Mouse (Mus musculus): ENCODE measurements at regions not wholly inside any gene's neighbourhood (a gene's known extent, or its start where the extent isn't known, plus 50 kb on each side); places are given as distances from the start of the nearest gene placed in this dataset.

DNA sequence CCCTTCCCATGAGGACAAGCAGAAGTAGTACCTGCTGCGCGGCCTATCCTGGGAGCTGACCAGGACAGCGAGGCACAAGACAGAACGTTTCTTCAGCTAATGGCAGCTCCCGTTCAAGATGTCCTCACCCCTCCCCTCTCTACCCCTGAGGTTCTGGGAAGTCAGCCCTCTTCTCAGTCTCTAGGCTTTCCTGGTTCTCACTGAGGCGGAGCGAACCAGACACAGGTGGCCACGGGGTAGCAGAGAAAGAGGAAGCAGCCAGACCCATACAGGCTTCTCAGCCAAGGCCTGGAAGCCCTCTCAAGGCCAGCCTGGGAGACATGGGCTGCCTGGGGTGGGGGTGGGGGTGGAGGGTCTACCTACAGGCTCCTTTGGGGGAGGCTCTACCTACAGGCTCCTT, 78.5 kb upstream of the Sertad2 start:
- Histone ChIP-seq H3K27ac (replicated peaks) (no peak overlapping the region), H3K4me2 (no peak overlapping the region)

DNA sequence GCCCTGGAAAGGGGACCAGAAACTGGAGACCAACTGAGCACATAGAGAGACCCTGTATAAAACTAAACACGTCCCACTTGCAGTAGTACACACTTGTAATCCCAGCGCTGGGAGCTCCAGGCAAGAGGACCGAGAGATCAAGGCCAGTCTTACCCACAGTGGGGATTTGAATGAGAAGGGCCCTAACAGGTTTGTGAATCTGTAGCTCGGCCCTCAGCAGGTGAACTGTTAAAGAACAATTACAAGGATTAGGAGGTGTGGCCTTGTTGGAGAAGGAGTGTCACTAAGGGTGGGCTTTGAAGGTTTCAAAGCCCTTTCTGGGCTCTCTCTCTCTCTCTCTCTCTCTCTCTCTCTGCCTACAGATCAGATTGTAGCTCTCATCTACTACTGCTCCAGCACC, 76.5 kb upstream of the Sertad2 start:
- no peak for ATAC-seq (ENCODE audit: low FRiP score, low read depth)
- no peaks in the 10 kb centered on the region for H3K36me3 ChIP-seq
- H3K27me3 ChIP-seq: no peaks in the 10 kb centered on the region
- WGBS: 37% methylated on average over 4 of the region's 4 CpGs
- H3K27ac ChIP-seq (replicated peaks): no peak overlapping the region
- H3K4me3 ChIP-seq: no peak overlapping the region
- H3K4me1 ChIP-seq (replicated peaks): no peaks in the 10 kb centered on the region
- no peak overlapping the region for H3K9ac ChIP-seq
- no peaks in the 10 kb centered on the region for H3K9me3 ChIP-seq
- H3K4me2 ChIP-seq: no peak overlapping the region

More for the DNA sequence above, 78.5 kb upstream of the Sertad2 start:
- Histone ChIP-seq H3K27me3 (no peaks in the 10 kb centered on the region), H3K4me1 (replicated peaks) (0 out of 2 replicates have a peak, but pooled peaks cover 7% of the 10 kb centered on the region), H3K36me3 (no peaks in the 10 kb centered on the region), H3K4me3 (no peak overlapping the region), H3K9ac (no peak overlapping the region), H3K9me3 (no peaks in the 10 kb centered on the region)
- no peak for ATAC-seq (ENCODE audit: low FRiP score, low read depth)
- 83% methylated on average over 8 of the region's 8 CpGs for WGBS

DNA sequence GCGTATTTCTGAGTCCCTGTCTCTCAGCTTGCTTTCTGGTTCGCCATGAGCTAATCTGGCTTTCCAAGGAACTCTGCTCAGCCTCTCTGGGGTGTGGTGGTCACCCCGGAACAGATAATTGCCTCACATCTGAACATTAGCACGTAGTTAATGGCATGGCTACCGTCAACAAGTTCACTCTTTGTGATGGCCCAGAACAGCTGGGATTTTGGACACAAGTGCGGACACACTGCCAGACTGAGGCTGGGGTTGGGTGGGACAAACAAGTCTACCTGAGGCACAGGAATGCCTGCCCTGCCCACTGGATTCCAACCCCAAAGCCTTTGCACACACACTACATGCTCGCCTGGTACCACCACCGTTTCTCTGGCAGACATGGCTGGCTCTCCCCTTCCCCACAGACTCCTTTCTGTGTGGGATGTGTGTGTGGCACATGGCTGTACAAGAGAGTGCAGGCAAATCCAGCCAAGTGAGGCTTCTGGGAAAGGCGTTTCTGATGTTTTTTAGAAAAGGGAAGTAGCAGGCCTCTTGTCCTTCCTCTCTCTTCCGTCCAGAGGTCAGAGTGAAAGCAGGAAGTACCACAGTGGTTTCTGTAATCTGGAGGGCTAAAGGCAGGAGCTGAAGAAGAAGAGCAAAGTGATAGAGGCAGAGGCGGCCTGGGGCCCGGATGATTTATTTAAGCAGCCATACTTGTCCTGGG, 74.6 kb upstream of the Sertad2 start:
- H3K9ac ChIP-seq: no peak overlapping the region
- WGBS: 85% methylated on average over 12 of the region's 12 CpGs
- ATAC-seq (ENCODE audit: low FRiP score, low read depth): no peak
- H3K9me3 ChIP-seq: no peaks in the 10 kb centered on the region
- H3K27ac ChIP-seq (replicated peaks): no peak overlapping the region
- no peaks in the 10 kb centered on the region for H3K36me3 ChIP-seq
- H3K27me3 ChIP-seq: no peaks in the 10 kb centered on the region
- H3K4me3 ChIP-seq: no peak overlapping the region
- H3K4me1 ChIP-seq (replicated peaks): no peaks in the 10 kb centered on the region
- H3K4me2 ChIP-seq: no peak overlapping the region

DNA sequence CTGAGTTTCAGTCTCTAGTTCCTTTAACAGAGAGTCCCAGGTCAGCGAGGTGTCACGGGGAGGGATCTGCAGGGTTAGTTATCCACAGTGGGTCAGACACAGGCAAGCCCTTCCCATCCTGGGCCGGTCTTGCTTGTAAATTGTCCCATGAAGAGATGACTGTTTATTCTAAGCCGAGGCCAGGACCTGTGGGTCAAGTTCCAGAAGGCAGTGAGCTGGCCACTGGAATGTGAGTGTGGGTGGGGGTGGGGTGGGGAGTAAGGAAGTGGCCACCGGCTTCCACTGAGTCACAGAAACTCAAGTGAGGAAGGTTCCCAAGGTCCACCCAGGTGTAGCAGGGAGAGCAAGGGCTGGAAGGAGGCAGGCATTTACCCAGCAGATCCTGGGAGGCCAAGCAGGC, 73.7 kb upstream of the Sertad2 start:
- no peak for ATAC-seq (ENCODE audit: low FRiP score, low read depth)
- no peaks in the 10 kb centered on the region for H3K27me3 ChIP-seq
- H3K9ac ChIP-seq: no peak overlapping the region
- H3K4me2 ChIP-seq: no peak overlapping the region
- 59% methylated on average over 5 of the region's 5 CpGs for WGBS
- H3K4me1 ChIP-seq (replicated peaks): no peaks in the 10 kb centered on the region
- no peak overlapping the region for H3K27ac ChIP-seq (replicated peaks)
- H3K4me3 ChIP-seq: no peak overlapping the region
- H3K36me3 ChIP-seq: no peaks in the 10 kb centered on the region
- H3K9me3 ChIP-seq: no peaks in the 10 kb centered on the region

DNA sequence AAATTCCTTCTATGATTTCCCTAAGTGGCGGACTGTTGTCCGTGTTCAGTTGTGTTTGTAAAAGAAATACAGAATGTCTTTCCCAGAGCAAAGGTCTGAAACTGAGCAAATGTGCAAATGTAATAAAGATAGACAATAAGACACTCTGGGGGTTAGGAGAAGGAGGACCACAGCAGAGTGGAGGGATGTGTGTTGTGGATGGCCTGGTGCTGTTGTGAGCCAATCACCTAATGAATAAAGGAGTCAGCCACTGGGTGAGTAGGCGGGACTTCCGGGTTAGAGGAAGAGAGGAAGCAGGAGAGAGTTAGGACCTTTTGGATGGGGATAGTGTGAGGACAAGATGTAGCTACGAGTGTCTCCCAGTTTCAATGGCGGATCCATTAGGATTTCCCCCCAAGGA, 72.7 kb upstream of the Sertad2 start:
- no peaks in the 10 kb centered on the region for H3K27me3 ChIP-seq
- no peak overlapping the region for H3K4me2 ChIP-seq
- no peak overlapping the region for H3K4me3 ChIP-seq
- H3K36me3 ChIP-seq: no peaks in the 10 kb centered on the region
- WGBS: 89% methylated on average over 6 of the region's 6 CpGs
- no peaks in the 10 kb centered on the region for H3K4me1 ChIP-seq (replicated peaks)
- H3K27ac ChIP-seq (replicated peaks): no peak overlapping the region
- no peaks in the 10 kb centered on the region for H3K9me3 ChIP-seq
- H3K9ac ChIP-seq: no peak overlapping the region
- ATAC-seq (ENCODE audit: low FRiP score, low read depth): no peak

DNA sequence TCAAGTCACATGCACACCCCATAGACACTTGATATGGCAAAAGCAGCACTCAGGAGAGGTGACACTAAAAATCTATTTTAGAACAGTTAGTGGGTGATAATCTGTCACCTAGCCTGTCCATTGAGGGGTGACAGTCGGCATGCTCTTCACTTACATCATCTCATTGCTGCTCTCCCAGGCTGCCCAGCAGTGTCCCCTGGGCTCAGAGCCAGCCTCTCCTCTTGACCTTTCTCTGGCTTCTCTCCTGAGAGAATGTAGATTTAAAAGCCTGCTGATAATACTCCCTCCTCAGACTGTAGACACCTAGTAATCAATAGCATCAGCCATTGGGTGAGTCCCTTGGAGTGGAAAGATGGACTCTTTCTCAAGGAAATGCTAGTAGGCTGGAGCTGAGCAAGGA, 70.7 kb upstream of the Sertad2 start:
- no peak for ATAC-seq (ENCODE audit: low FRiP score, low read depth)
- 76% methylated on average over 1 of the region's 1 CpGs for WGBS

DNA sequence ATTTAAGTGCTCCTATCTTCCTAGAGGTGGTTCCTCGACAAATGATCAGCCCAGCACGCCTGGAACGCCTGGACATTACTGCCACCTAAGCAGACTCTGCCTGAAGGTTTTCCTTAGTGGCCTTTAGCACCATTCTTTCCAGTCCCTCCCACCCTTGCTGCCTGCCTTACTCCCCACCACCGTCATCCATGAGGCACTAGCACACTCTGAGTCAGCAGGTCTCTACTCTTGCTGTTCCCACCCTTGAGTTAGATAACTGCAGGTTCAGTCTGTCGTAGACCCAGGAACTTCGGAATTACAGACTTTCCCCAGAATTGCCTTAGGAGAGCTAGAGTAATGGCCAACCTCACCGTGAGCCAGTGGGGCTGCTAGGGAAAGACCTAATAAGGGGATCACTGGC, 67.4 kb upstream of the Sertad2 start:
- 0 out of 2 replicates have a peak, but pooled peaks cover 3% of the 10 kb centered on the region for H3K4me1 ChIP-seq (replicated peaks)
- H3K27ac ChIP-seq (replicated peaks): no peak overlapping the region
- no peaks in the 10 kb centered on the region for H3K36me3 ChIP-seq
- H3K27me3 ChIP-seq: no peaks in the 10 kb centered on the region
- H3K4me3 ChIP-seq: no peak overlapping the region
- H3K9ac ChIP-seq: no peak overlapping the region
- no peak overlapping the region for H3K4me2 ChIP-seq
- ATAC-seq (ENCODE audit: low FRiP score, low read depth): no peak
- no peaks in the 10 kb centered on the region for H3K9me3 ChIP-seq
- 87% methylated on average over 7 of the region's 7 CpGs for WGBS

More for the DNA sequence above, 70.7 kb upstream of the Sertad2 start:
- Histone ChIP-seq H3K9me3 (no peaks in the 10 kb centered on the region), H3K4me2 (no peak overlapping the region), H3K36me3 (no peaks in the 10 kb centered on the region), H3K27ac (replicated peaks) (no peak overlapping the region), H3K9ac (no peak overlapping the region), H3K4me3 (no peak overlapping the region), H3K4me1 (replicated peaks) (0 out of 2 replicates have a peak, but pooled peaks cover under 1% of the 10 kb centered on the region), H3K27me3 (no peaks in the 10 kb centered on the region)

DNA sequence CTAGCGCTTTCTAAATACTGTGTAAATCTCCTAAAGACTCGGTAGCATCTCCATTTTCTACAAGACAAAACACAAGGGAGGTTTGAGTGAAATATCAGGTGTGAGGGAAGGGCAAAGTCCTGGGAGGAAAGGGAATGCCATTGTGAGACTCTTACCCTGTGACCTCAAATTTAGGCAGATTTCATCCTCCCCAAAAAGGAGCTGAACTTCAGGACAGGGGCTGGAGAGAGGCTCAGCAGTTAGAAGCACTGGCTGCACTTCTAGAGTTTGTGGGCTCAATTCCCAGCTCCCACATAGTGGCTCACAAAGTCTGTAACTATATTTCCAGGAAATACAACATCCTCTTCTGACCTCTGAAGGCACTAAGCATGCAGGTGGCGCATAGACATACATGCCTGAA, 66.6 kb upstream of the Sertad2 start:
- Histone ChIP-seq H3K27ac (replicated peaks) (no peak overlapping the region), H3K4me3 (no peak overlapping the region), H3K9ac (no peak overlapping the region), H3K4me1 (replicated peaks) (0 out of 2 replicates have a peak, but pooled peaks cover 3% of the 10 kb centered on the region), H3K4me2 (no peak overlapping the region), H3K27me3 (no peaks in the 10 kb centered on the region), H3K36me3 (no peaks in the 10 kb centered on the region), H3K9me3 (no peaks in the 10 kb centered on the region)
- WGBS: 87% methylated on average over 3 of the region's 3 CpGs
- ATAC-seq (ENCODE audit: low FRiP score, low read depth): no peak

DNA sequence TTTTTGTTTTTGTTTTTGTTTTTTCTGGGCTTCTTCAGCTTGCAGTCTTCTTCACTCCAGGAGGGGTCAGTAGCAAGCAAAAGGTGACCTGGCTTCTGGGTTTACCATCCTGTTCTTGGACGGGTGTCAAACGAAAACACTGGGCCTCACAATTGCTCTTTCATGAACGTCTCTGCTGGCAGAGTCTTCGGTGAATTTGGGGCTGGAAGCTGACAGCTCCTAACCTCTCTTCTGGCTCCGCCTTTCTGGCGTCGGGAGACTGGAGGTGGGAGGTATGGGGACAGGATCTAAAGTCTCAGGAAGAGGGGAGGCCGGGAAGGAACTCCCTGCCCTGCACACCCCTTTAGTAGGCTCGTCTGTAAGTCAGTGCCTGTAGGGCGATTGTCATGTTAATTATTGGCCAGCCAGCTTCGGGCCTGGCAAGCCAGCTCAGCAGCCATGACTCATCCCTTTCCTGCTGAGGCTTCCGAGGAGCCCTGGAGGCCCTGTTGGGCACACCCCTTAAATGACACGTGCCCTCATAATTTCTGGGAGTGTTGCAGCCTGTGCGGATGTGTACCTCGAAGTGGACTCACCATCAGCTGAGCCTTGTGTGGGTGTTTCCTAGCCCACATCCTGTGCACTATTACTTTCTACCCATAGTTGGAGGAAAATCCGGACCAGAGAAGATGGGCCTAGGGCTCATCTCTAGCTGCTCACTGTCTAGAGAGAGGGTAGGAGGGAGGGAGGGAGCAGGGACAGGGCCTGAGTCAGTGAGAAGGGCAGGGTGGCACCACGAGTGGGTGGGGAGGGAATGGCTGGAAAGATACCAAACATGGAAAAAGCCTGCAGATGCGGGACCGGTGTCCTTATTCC, 65.6 kb upstream of the Sertad2 start:
- Histone ChIP-seq H3K36me3 (no peaks in the 10 kb centered on the region), H3K27me3 (no peaks in the 10 kb centered on the region), H3K4me1 (replicated peaks) (0 out of 2 replicates have a peak, but pooled peaks cover 3% of the 10 kb centered on the region), H3K9me3 (no peaks in the 10 kb centered on the region), H3K27ac (replicated peaks) (peak overlapping the region; percentile 16; the same call in 1 of the 2 replicates), H3K4me2 (peak overlapping the region; percentile 29; the same call in 1 of the 2 replicates), H3K9ac (no peak overlapping the region), H3K4me3 (no peak overlapping the region)
- 13% methylated on average over 19 of the region's 19 CpGs for WGBS
- peak; percentile 88 for ATAC-seq (ENCODE audit: low FRiP score, low read depth)

DNA sequence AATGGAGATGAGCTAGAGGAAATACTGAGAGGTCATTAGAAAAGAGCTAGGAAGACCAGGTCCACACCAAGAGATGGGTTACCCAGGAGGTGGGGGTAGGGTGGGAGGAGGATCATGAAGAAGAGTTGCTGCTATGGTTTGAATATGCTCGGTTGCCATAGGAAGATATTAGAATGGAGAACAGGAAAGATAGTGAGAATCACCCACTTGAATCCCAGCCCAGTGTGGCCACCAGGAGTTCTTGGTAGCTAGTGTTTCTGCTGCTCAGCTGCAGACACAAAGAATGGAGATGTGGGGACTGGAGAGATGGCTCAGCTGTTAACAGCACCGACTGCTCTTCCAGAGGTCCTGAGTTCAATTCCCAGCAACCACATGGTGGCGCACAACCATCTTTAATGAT, 62.4 kb upstream of the Sertad2 start:
- 85% methylated on average over 3 of the region's 3 CpGs for WGBS
- Histone ChIP-seq H3K9ac (no peak overlapping the region), H3K36me3 (no peaks in the 10 kb centered on the region), H3K4me2 (no peak overlapping the region), H3K4me1 (replicated peaks) (0 out of 2 replicates have a peak, but pooled peaks cover 3% of the 10 kb centered on the region), H3K4me3 (no peak overlapping the region), H3K27me3 (no peaks in the 10 kb centered on the region), H3K9me3 (no peaks in the 10 kb centered on the region), H3K27ac (replicated peaks) (no peak overlapping the region)
- no peak for ATAC-seq (ENCODE audit: low FRiP score, low read depth)

DNA sequence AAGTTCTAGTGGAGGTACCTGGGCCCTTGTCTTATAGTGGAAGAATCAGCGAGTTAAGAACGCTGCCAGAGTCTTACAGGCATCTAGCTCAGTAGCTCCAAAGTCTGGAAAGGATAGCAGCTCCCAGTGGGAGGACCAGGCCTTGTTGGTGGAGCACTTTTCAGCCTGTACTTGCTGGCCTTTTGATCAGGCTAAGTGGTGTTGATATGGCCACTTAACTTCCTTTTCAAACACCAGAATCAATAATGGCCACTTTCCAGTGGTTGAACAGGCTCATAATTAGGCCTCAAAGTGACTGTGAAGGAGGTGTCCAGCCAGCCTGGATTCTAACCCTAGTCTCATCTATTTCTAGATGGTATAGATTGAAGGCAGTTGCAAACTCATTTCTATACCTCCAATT, 57.7 kb upstream of the Sertad2 start:
- Histone ChIP-seq H3K27me3 (no peaks in the 10 kb centered on the region), H3K27ac (replicated peaks) (no peak overlapping the region), H3K4me3 (no peak overlapping the region), H3K9ac (no peak overlapping the region), H3K4me1 (replicated peaks) (no peaks in the 10 kb centered on the region), H3K36me3 (no peaks in the 10 kb centered on the region), H3K9me3 (no peaks in the 10 kb centered on the region), H3K4me2 (no peak overlapping the region)
- WGBS: 93% methylated on average over 2 of the region's 2 CpGs
- ATAC-seq (ENCODE audit: low FRiP score, low read depth): no peak
